Mouse (Mus musculus): ENCODE measurements at regions not wholly inside any gene's neighbourhood (a gene's known extent, or its start where the extent isn't known, plus 50 kb on each side); places are given as distances from the start of the nearest gene placed in this dataset.
"Not testable (repeated sequence)": the region's sequence is repeated elsewhere in the genome, so short reads cannot be mapped to it uniquely, and the experiment has no call there.

DNA sequence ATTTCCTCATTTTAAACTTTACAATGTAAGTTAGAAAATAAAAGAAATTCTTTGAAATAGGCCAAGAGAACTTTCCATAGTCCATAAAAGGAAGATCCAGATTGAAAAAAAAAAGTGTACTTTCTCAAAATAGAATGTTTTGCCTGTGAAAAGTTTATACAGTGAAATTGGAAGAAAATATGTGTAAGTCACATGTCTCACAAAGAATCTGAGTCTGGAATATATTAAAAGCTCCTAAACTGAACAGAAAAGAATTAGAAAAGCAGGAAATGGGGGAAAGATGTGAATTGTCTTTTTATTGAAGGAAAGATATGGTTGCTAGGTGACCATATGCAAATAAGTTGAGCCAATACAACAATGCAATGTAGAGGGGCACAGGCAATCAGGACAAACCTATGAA is 197.7 kb upstream of the Gm20594 start:
- in situ Hi-C loops (cut with MboI; ENCODE audit: low pct_unique_long_range_greater_than_20kb) = no loop called here
- TF ChIP-seq CTCF (IDR thresholded peaks at IDR 0.05) = no peak

DNA sequence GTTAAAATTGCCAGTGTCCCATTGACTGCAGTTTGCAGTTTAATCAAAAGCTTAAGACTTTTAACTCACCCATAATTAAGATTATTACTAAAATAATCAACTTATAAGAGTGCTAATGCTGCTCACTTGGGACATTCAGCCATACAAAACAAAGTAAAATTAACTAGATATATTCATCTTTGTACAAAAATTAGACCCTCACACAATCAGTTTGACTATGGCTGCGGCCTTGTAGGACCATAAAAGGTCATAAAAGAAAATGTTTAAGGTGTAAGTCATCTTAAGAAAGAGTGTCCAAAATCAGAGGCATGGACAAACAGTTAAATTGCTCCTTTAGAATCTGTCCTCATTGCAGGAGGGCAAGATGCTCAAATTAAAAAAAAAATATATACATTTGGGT is 186.0 kb upstream of the Gm20594 start:
- H3K27me3 ChIP-seq; in situ Hi-C loops (cut with MboI; ENCODE audit: low pct_unique_long_range_greater_than_20kb); ATAC-seq; DNase-seq (ENCODE audit: low read depth, low spot score); POLR2A ChIA-PET; CTCF ChIA-PET: not testable (repeated sequence)

More for the DNA sequence above, 197.7 kb upstream of the Gm20594 start:
- no peaks in the 10 kb centered on the region for H3K27me3 ChIP-seq
- ChIA-PET POLR2A (no interaction called here), CTCF (no interaction called here)
- ATAC-seq = no peak
- no peak for DNase-seq (ENCODE audit: low read depth, low spot score)

DNA sequence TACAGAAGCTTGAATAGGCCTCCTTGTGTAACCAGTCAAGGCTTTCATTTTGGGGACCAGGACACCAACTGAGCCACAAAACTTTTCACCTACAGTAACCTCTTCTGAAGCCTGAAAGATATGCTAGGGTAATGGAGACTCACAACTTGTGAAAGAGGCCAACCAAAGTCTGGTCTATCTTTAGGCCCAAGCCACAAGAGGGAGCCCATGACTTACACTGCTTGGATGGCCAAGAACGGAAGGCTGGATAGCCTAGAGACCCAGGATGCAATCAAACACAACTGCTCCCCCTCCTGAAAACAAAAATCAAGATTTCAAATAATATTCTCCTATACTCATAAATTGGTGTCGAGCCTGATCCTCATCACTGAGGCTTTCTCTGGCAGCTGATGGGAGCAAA is 166.4 kb upstream of the Gm20594 start:
- no peaks in the 10 kb centered on the region for H3K27me3 ChIP-seq
- ATAC-seq (no peak), DNase-seq (ENCODE audit: low read depth, low spot score) (no peak)
- ChIA-PET POLR2A (no interaction called here), CTCF (interaction anchor here (1.1 kb wide), 1 partner anchor 9 kb away, joined by 3 read pairs; no protein-coding TSS in a partner anchor)
- in situ Hi-C loops (cut with MboI; ENCODE audit: low pct_unique_long_range_greater_than_20kb) = no loop called here
- no peak for TF ChIP-seq CTCF (IDR thresholded peaks at IDR 0.05)
